Mouse (Mus musculus) embryonic facial prominence, embryonic 11.5 days (tissue): ENCODE results near the gene Ms4a14. TPM values are rescaled to one million over a fixed set of nuclear protein-coding genes. Genes with fewer than 3 reads are reported as not detected.

Experiments
- ATAC-seq: fragments of 200-750 bp; cut with Nextera tagmentation; replicated peaks from 2 replicates; pipeline ENCODE4 v1.8.0; 2017; ENCODE audit warnings: low read depth; ENCODE audit not compliant: insufficient number of reproducible peaks, low FRiP score, low TSS enrichment
- DNase-seq: peaks from one replicate; pipeline ENCODE4 v3.0.0-alpha.2; 2015; ENCODE audit warnings: low spot score
- H3K27ac ChIP-seq: fragments of 300-500 bp; sonication (generic); replicated peaks from 2 replicates; pipeline ENCODE4 v1.5.1; 2014; ENCODE audit warnings: mild to moderate bottlenecking, low read depth, low read length, control low read depth
- H3K27me3 ChIP-seq: fragments of 300-500 bp; sonication (generic); 2 replicates; pipeline ENCODE4 v1.6.1; 2014; ENCODE audit warnings: mild to moderate bottlenecking, low read length, moderate library complexity, mixed read lengths; ENCODE audit not compliant: control insufficient read depth, insufficient read depth
- H3K36me3 ChIP-seq: fragments of 300-500 bp; sonication (generic); replicated peaks from 2 replicates; pipeline ENCODE4 v1.6.1; 2014; ENCODE audit warnings: low read depth, mild to moderate bottlenecking, low read length, moderate library complexity, mixed read lengths; ENCODE audit not compliant: control insufficient read depth, insufficient read depth
- H3K4me1 ChIP-seq: fragments of 300-500 bp; sonication (generic); 2 replicates; pipeline ENCODE4 v1.6.1; 2014; ENCODE audit warnings: low read length, mixed read lengths; ENCODE audit not compliant: control insufficient read depth, insufficient read depth
- H3K4me2 ChIP-seq: fragments of 300-500 bp; sonication (generic); 2 replicates; pipeline ENCODE4 v1.6.1; 2014; ENCODE audit warnings: low read depth, mild to moderate bottlenecking, control low read depth, low read length, moderate library complexity
- H3K4me3 ChIP-seq: fragments of 300-500 bp; sonication (generic); 2 replicates; pipeline ENCODE4 v1.5.1; 2014; ENCODE audit warnings: low read depth, low read length, control low read depth
- H3K9ac ChIP-seq: fragments of 300-500 bp; sonication (generic); replicated peaks from 2 replicates; pipeline ENCODE4 v1.6.1; 2014; ENCODE audit warnings: mild to moderate bottlenecking, control low read depth, low read length
- H3K9me3 ChIP-seq: fragments of 300-500 bp; sonication (generic); replicated peaks from 2 replicates; pipeline ENCODE4 v1.6.1; 2016; ENCODE audit warnings: mild to moderate bottlenecking, low read length, inconsistent platforms, mixed read lengths; ENCODE audit not compliant: control insufficient read depth
- WGBS: fragments of 180-500 bp; shearing (Covaris S2); extraction: QIAGEN DNeasy Blood & Tissue Kit; methylation state at CpG from one replicate; pipeline ENCODE4 v1.1.7; 2014; 5-methylcytosine and 5-hydroxymethylcytosine counted together
- polyA plus RNA-seq: library from polyadenylated mRNA; unstranded; fragments of >200 nt; fragmentation: Nextera tagmentation; extraction: Ambion mirVana; gene quantifications from 2 replicates; pipeline ENCODE4 v1.2.1, GENCODE M21; 2014

Ms4a14 gene
- polyA plus RNA-seq, 1 experiment from 2014 or later: 0.04 TPM

GRCm38 (mm10) chr19:11261522-11261921, 52.7 kb downstream of the Ms4a14 start:
- H3K27ac ChIP-seq: no peak overlapping the region
- 85% methylated on average over 2 of the region's 2 CpGs for WGBS
- no peaks in the 10 kb centered on the region for H3K36me3 ChIP-seq
- H3K4me2 ChIP-seq: no peak overlapping the region
- no peaks in the 10 kb centered on the region for H3K4me1 ChIP-seq
- no peaks in the 10 kb centered on the region for H3K9me3 ChIP-seq
- ATAC-seq: no peak
- H3K9ac ChIP-seq: no peak overlapping the region
- no peak for DNase-seq
- H3K27me3 ChIP-seq: no peaks in the 10 kb centered on the region
- H3K4me3 ChIP-seq: no peak overlapping the region

Other genes starting within 250 kb of the Ms4a14 start
- not detected in 2 replicates for gene Ms4a8a, start 233.4 kb downstream of the Ms4a14 start, polyA plus RNA-seq
- not detected in 2 replicates for gene 1700017D01Rik, start 183.6 kb downstream of the Ms4a14 start, polyA plus RNA-seq
- not detected in 2 replicates for gene 1700025F22Rik, start 149.1 kb downstream of the Ms4a14 start, polyA plus RNA-seq
- not detected in 2 replicates for gene Ms4a13, start 117.7 kb downstream of the Ms4a14 start, polyA plus RNA-seq
- gene Ms4a12, start 82.0 kb downstream of the Ms4a14 start, polyA plus RNA-seq: not detected in 2 replicates
- gene Ms4a1, start 48.2 kb downstream of the Ms4a14 start, polyA plus RNA-seq: not detected in 2 replicates
- not detected in 2 replicates for gene Ms4a5, start 30.6 kb downstream of the Ms4a14 start, polyA plus RNA-seq
- gene Ms4a7, start 21.7 kb upstream of the Ms4a14 start, polyA plus RNA-seq: 1.7 and 2.1 TPM in 2 replicates
- 1.1 and 1.7 TPM in 2 replicates for gene Ms4a4a, start 61.1 kb upstream of the Ms4a14 start, polyA plus RNA-seq
- not detected in 2 replicates for gene Ms4a4c, start 90.3 kb upstream of the Ms4a14 start, polyA plus RNA-seq
- not detected in 2 replicates for gene Ms4a4b, start 129.1 kb upstream of the Ms4a14 start, polyA plus RNA-seq
- 1.1 and 1.5 TPM in 2 replicates for gene Ms4a6c, start 154.9 kb upstream of the Ms4a14 start, polyA plus RNA-seq
- gene Gm8369, start 171.5 kb upstream of the Ms4a14 start, polyA plus RNA-seq: not detected in 2 replicates
- gene Ms4a6b, start 202.1 kb upstream of the Ms4a14 start, polyA plus RNA-seq: 2.4 and 2.7 TPM in 2 replicates
- gene Ms4a4d, start 222.3 kb upstream of the Ms4a14 start, polyA plus RNA-seq: 0.49 and 0.91 TPM in 2 replicates